Mouse (Mus musculus) bone marrow, adult 2 months (tissue): ENCODE measurements around the gene Efna3.

Experiments used
- CTCF ChIP-seq: fragments of 200-500 bp; IDR thresholded peaks from 2 replicates; pipeline ENCODE4 v1.5.1; 2011; ENCODE audit warnings: low read length, control low read depth; ENCODE audit not compliant: control insufficient read depth, insufficient read depth
- POLR2A ChIP-seq: fragments of 200-500 bp; IDR thresholded peaks from 2 replicates; pipeline ENCODE4 v1.6.1; 2011; ENCODE audit warnings: low read depth, mild to moderate bottlenecking, control low read depth, low read length, borderline replicate concordance; ENCODE audit not compliant: control insufficient read depth

DNA sequence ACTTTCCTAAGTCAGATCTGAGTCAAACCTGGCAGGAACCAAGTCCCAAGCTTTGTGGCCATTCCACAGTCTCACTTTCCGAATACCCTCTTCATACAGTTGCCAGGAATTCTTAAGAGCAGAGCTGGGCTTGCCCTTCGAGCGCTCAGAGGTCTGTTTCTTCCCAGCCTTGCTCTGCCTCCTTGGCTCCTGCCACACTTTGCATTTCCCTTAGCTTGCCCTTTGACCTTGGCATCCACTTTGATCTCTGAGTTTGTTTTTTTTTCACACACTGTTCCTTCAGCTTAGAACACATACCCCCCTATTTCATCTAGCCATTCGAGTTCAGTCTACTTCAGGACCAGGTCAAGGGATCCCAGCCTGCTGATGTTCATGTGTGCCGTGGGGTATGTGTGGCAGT, 28.5 kb upstream of the Efna3 start:
- no peak for TF ChIP-seq CTCF
- TF ChIP-seq POLR2A, result no peak
